Mouse (Mus musculus): Measurements from ENCODE around the gene Gm17409. TPM values are rescaled to one million over a fixed set of nuclear protein-coding genes. Genes with fewer than 3 reads are reported as not detected.

The Gm17409 gene
- polyA plus RNA-seq, 2 experiments, result not detected

- DNase-seq (ENCODE audit: low read depth in 3 of 3, low spot score in 3 of 3), result no peak
- TF ChIP-seq CTCF (IDR thresholded peaks at IDR 0.05; ENCODE audit: low read depth) (no peak), EP300 (IDR thresholded peaks at IDR 0.05; ENCODE audit: low read depth) (no peak)
- WGBS (ENCODE audit: insufficient replicate concordance), result 65% methylated on average over 14 of the region's 14 CpGs
- H3K36me3 ChIP-seq (replicated peaks; ENCODE audit: control insufficient read depth, insufficient read depth, low read depth), result no peaks in the 10 kb centered on the region
- H3K4me2 ChIP-seq (ENCODE audit: low read depth), result no peak overlapping the region
- H3K9ac ChIP-seq (replicated peaks), result no peak overlapping the region
- no peak overlapping the region for H3K27ac ChIP-seq
- H3K27me3 ChIP-seq (ENCODE audit: control insufficient read depth, insufficient read depth, low read length), result no peaks in the 10 kb centered on the region
- no peaks in the 10 kb centered on the region for H3K9me3 ChIP-seq (ENCODE audit: control insufficient read depth, low read length)
- ATAC-seq (ENCODE audit: insufficient read depth), result no peak
- no peak overlapping the region for H3K4me3 ChIP-seq (ENCODE audit: insufficient read depth in 1 of 2, low read depth in 2 of 2, low read length in 2 of 2)
- peaks cover 0 to 8% of the 10 kb centered on the region in 2 experiments; a peak in 2 of 4 replicates for H3K4me1 ChIP-seq (replicated peaks; ENCODE audit: control insufficient read depth in 2 of 2, insufficient read depth in 2 of 2, low read length in 1 of 2)
Observed at GRCm38 (mm10) chr2:58486441-58487278, 16.7 kb downstream of the Gm17409 start.

- no peak overlapping the region for H3K9ac ChIP-seq (replicated peaks)
- no peak overlapping the region for H3K4me2 ChIP-seq (ENCODE audit: low read depth)
- H3K4me1 ChIP-seq (replicated peaks; ENCODE audit: control insufficient read depth in 2 of 2, insufficient read depth in 2 of 2, low read length in 1 of 2), result peaks cover 0 to 8% of the 10 kb centered on the region in 2 experiments; a peak in 2 of 4 replicates
- 67% methylated on average over 3 of the region's 3 CpGs for WGBS (ENCODE audit: insufficient replicate concordance)
- H3K36me3 ChIP-seq (replicated peaks; ENCODE audit: control insufficient read depth, insufficient read depth, low read depth), result no peaks in the 10 kb centered on the region
- H3K4me3 ChIP-seq (ENCODE audit: insufficient read depth in 1 of 2, low read depth in 2 of 2, low read length in 2 of 2), result no peak overlapping the region
- no peak for DNase-seq (ENCODE audit: low read depth in 3 of 3, low spot score in 3 of 3)
- no peak for ATAC-seq (ENCODE audit: insufficient read depth)
- no peak overlapping the region for H3K27ac ChIP-seq
- no peaks in the 10 kb centered on the region for H3K9me3 ChIP-seq (ENCODE audit: control insufficient read depth, low read length)
- TF ChIP-seq EP300 (IDR thresholded peaks at IDR 0.05; ENCODE audit: low read depth) (no peak), CTCF (IDR thresholded peaks at IDR 0.05; ENCODE audit: low read depth) (no peak)
- H3K27me3 ChIP-seq (ENCODE audit: control insufficient read depth, insufficient read depth, low read length), result no peaks in the 10 kb centered on the region
Observed at GRCm38 (mm10) chr2:58487279-58487560, 17.3 kb downstream of the Gm17409 start.

GRCm38 (mm10) chr2:58488404-58488803, 18.5 kb downstream of the Gm17409 start:
- TF ChIP-seq EP300 (IDR thresholded peaks at IDR 0.05; ENCODE audit: low read depth), result no peak
- TF ChIP-seq CTCF (IDR thresholded peaks at IDR 0.05; ENCODE audit: low read depth), result no peak
- Histone ChIP-seq H3K4me2 (ENCODE audit: low read depth) (no peak overlapping the region), H3K9me3 (ENCODE audit: control insufficient read depth, low read length) (no peaks in the 10 kb centered on the region), H3K9ac (replicated peaks) (no peak overlapping the region), H3K27ac (no peak overlapping the region), H3K27me3 (ENCODE audit: control insufficient read depth, insufficient read depth, low read length) (no peaks in the 10 kb centered on the region), H3K36me3 (replicated peaks; ENCODE audit: control insufficient read depth, insufficient read depth, low read depth) (no peaks in the 10 kb centered on the region), H3K4me1 (replicated peaks; ENCODE audit: control insufficient read depth in 2 of 2, insufficient read depth in 2 of 2, low read length in 1 of 2) (peaks cover 0 to 8% of the 10 kb centered on the region in 2 experiments; a peak in 2 of 4 replicates), H3K4me3 (ENCODE audit: insufficient read depth in 1 of 2, low read depth in 2 of 2, low read length in 2 of 2) (no peak overlapping the region)
- WGBS (ENCODE audit: insufficient replicate concordance), result 58% methylated on average over 8 of the region's 8 CpGs
- no peak for DNase-seq (ENCODE audit: low read depth in 3 of 3, low spot score in 3 of 3)
- no peak for ATAC-seq (ENCODE audit: insufficient read depth)

GRCm38 (mm10) chr2:58489275-58489674, 19.4 kb downstream of the Gm17409 start:
- TF ChIP-seq EP300 (IDR thresholded peaks at IDR 0.05; ENCODE audit: low read depth) (no peak), CTCF (IDR thresholded peaks at IDR 0.05; ENCODE audit: low read depth) (no peak)
- no peaks in the 10 kb centered on the region for H3K36me3 ChIP-seq (replicated peaks; ENCODE audit: control insufficient read depth, insufficient read depth, low read depth)
- H3K27ac ChIP-seq, result no peak overlapping the region
- WGBS (ENCODE audit: insufficient replicate concordance), result 63% methylated on average over 9 of the region's 9 CpGs
- no peak overlapping the region for H3K9ac ChIP-seq (replicated peaks)
- no peak overlapping the region for H3K4me3 ChIP-seq (ENCODE audit: insufficient read depth in 1 of 2, low read depth in 2 of 2, low read length in 2 of 2)
- H3K9me3 ChIP-seq (ENCODE audit: control insufficient read depth, low read length), result no peaks in the 10 kb centered on the region
- no peak overlapping the region for H3K4me2 ChIP-seq (ENCODE audit: low read depth)
- H3K27me3 ChIP-seq (ENCODE audit: control insufficient read depth, insufficient read depth, low read length), result no peaks in the 10 kb centered on the region
- peaks cover 0 to 8% of the 10 kb centered on the region in 2 experiments; a peak in 2 of 4 replicates for H3K4me1 ChIP-seq (replicated peaks; ENCODE audit: control insufficient read depth in 2 of 2, insufficient read depth in 2 of 2, low read length in 1 of 2)
- ATAC-seq (ENCODE audit: insufficient read depth) (no peak), DNase-seq (ENCODE audit: low read depth in 3 of 3, low spot score in 3 of 3) (no peak)

GRCm38 (mm10) chr2:58493685-58494635, 24.0 kb downstream of the Gm17409 start:
- TF ChIP-seq CTCF (IDR thresholded peaks at IDR 0.05; ENCODE audit: low read depth), result no peak
- no peak for TF ChIP-seq EP300 (IDR thresholded peaks at IDR 0.05; ENCODE audit: low read depth)
- Histone ChIP-seq H3K4me3 (ENCODE audit: insufficient read depth in 1 of 2, low read depth in 2 of 2, low read length in 2 of 2) (no peak overlapping the region), H3K27ac (no peak overlapping the region), H3K4me2 (ENCODE audit: low read depth) (no peak overlapping the region), H3K36me3 (replicated peaks; ENCODE audit: control insufficient read depth, insufficient read depth, low read depth) (no peaks in the 10 kb centered on the region), H3K27me3 (ENCODE audit: control insufficient read depth, insufficient read depth, low read length) (no peaks in the 10 kb centered on the region), H3K9ac (replicated peaks) (no peak overlapping the region), H3K4me1 (replicated peaks; ENCODE audit: control insufficient read depth in 2 of 2, insufficient read depth in 2 of 2, low read length in 1 of 2) (0 out of 4 replicates have a peak, but pooled peaks cover 0 to 2% of the 10 kb centered on the region in 2 experiments), H3K9me3 (ENCODE audit: control insufficient read depth, low read length) (no peaks in the 10 kb centered on the region)
- 72% methylated on average over 18 of the region's 18 CpGs for WGBS (ENCODE audit: insufficient replicate concordance)
- DNase-seq (ENCODE audit: low read depth in 3 of 3, low spot score in 3 of 3) (no peak), ATAC-seq (ENCODE audit: insufficient read depth) (no peak)
